Mouse (Mus musculus) liver, embryonic 14.5 days (tissue): ENCODE data around the gene Cspg4.

Experiments used
- CTCF ChIP-seq: IDR thresholded peaks from 2 replicates; pipeline ENCODE4 v1.5.1; 2016; ENCODE audit warnings: antibody characterized with exemption, low read depth, control low read depth
- EP300 ChIP-seq: IDR thresholded peaks from 2 replicates; pipeline ENCODE4 v1.6.1; 2016; ENCODE audit warnings: antibody characterized with exemption, low read depth

DNA sequence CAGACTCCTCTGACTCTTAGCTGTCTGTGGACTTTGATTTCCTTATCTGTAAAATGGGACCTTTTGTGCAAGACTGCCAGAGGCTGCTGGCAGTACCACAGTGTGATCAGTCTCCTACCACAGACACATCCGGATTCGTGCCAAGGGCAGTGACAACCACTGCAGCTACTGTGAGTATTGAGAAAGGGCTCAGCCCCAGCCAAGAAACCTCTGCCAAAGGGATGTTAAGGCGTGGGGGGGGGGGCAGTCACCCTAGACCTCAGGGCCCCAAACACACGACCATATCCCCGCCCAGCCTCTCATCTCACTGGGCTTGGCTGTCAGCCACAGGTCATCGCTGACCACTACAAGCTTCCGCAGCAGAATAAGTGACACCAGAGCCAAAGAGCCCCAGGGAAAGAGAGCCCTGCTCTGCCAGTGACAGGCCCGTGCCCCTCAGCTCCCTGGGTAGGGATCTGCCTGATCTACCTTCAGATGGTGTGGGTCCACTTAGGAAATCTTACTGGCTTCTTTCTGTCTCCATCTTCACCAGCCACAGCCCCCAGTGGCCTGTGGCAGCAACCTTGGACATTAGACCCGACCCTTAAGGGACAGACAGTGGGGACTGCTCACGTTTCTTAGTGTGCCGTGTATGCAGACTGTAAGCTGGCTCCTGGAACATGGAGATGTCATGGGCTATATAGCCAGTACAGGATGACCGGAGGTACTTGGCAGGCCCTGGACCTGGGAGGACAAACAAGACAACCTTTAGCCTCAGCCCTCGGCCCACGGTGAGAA, 14.5 kb upstream of the Cspg4 start:
- TF ChIP-seq CTCF (no peak), EP300 (no peak)
